Mouse (Mus musculus) MEL (cell line): Measurements from ENCODE around the gene Smg1. TPM values are rescaled to one million over a fixed set of nuclear protein-coding genes. Genes with fewer than 3 reads are reported as not detected.

Experiments
- DNase-seq: peaks from one replicate; pipeline ENCODE4 v3.0.0; 2011; ENCODE audit warnings: low read depth, low spot score
- H3K27ac ChIP-seq: 2 replicates; pipeline ENCODE4 v1.5.1; 2012; ENCODE audit warnings: low read depth, mild to moderate bottlenecking, control low read depth, low read length, moderate library complexity; ENCODE audit not compliant: control insufficient read depth
- H3K27me3 ChIP-seq, 2 experiments: fragments of 150-350 bp in 1 of 2; sonication (generic) in 1 of 2; 2 replicates each; pipeline ENCODE4 v1.6.1; 2012; ENCODE audit warnings: low read length in 2 of 2, mild to moderate bottlenecking in 2 of 2, improper control_type of control experiment in 1 of 2, moderate library complexity in 1 of 2; ENCODE audit not compliant: insufficient read depth in 2 of 2, control insufficient read depth in 1 of 2
- H3K36me3 ChIP-seq, 2 experiments: 2 replicates each; pipeline ENCODE4 v1.6.1; 2012 to 2014; ENCODE audit warnings: low read length in 2 of 2, improper control_type of control experiment in 1 of 2, inconsistent platforms in 1 of 2, mild to moderate bottlenecking in 1 of 2; ENCODE audit not compliant: insufficient read depth in 2 of 2, control insufficient read depth in 1 of 2
- H3K4me1 ChIP-seq, 2 experiments: fragments of 150-350 bp in 1 of 2; sonication (generic) in 1 of 2; 2 replicates each; pipeline ENCODE4 v1.6.1; 2012; ENCODE audit warnings: low read length in 2 of 2, improper control_type of control experiment in 1 of 2, mild to moderate bottlenecking in 1 of 2; ENCODE audit not compliant: insufficient read depth in 2 of 2, control insufficient read depth in 1 of 2
- H3K4me3 ChIP-seq, 2 experiments: fragments of 150-350 bp in 1 of 2; sonication (generic) in 1 of 2; 2 replicates each; pipeline ENCODE4 v1.5.1; 2012; ENCODE audit warnings: low read depth in 2 of 2, low read length in 2 of 2, mild to moderate bottlenecking in 2 of 2, moderate library complexity in 2 of 2, control low read depth in 1 of 2, improper control_type of control experiment in 1 of 2; ENCODE audit not compliant: control insufficient read depth in 1 of 2, insufficient read depth in 1 of 2
- H3K79me2 ChIP-seq: 2 replicates; pipeline ENCODE4 v1.6.1; 2012; ENCODE audit warnings: mild to moderate bottlenecking, low read length, moderate library complexity; ENCODE audit not compliant: control insufficient read depth, poor library complexity, insufficient read depth
- H3K9ac ChIP-seq: 2 replicates; pipeline ENCODE4 v1.6.1; 2012; ENCODE audit warnings: low read depth, mild to moderate bottlenecking, control low read depth, low read length, moderate library complexity; ENCODE audit not compliant: control insufficient read depth, poor library complexity, severe bottlenecking
- H3K9me3 ChIP-seq: fragments of 150-350 bp; sonication (generic); replicated peaks from 2 replicates; pipeline ENCODE4 v1.6.1; 2012; ENCODE audit warnings: mild to moderate bottlenecking, low read length, improper control_type of control experiment, moderate library complexity; ENCODE audit not compliant: insufficient read depth
- CHD1 ChIP-seq: IDR thresholded peaks from 2 replicates; pipeline ENCODE4 v1.6.1; 2012; ENCODE audit warnings: low read depth, mild to moderate bottlenecking, inconsistent platforms, low read length, improper control_type of control experiment
- CTCF ChIP-seq, 3 experiments: IDR thresholded peaks in 2 of 3; conservative IDR thresholded peaks in 1 of 3; 2 replicates each; pipeline ENCODE4 v1.5.1; 2011 to 2012; ENCODE audit warnings: low read length in 3 of 3, low read depth in 2 of 3, mild to moderate bottlenecking in 2 of 3, improper control_type of control experiment in 1 of 3, inconsistent platforms in 1 of 3, mixed read lengths in 1 of 3, moderate library complexity in 1 of 3; ENCODE audit not compliant: control insufficient read depth in 1 of 3, insufficient read depth in 1 of 3, poor library complexity in 1 of 3, severe bottlenecking in 1 of 3
- EP300 ChIP-seq, 2 experiments: IDR thresholded peaks; 2 replicates each; pipeline ENCODE4 v1.6.1; 2011; ENCODE audit warnings: improper control_type of control experiment in 2 of 2, low read length in 2 of 2, low read depth in 1 of 2, mild to moderate bottlenecking in 1 of 2
- ETS1 ChIP-seq: IDR thresholded peaks from 2 replicates; pipeline ENCODE4 v1.6.1; 2012; ENCODE audit warnings: low read depth, mild to moderate bottlenecking, inconsistent platforms, low read length, improper control_type of control experiment, moderate library complexity
- GABPA ChIP-seq: IDR thresholded peaks from 2 replicates; pipeline ENCODE4 v1.6.1; 2012; ENCODE audit warnings: low read depth, mild to moderate bottlenecking, inconsistent platforms, low read length, improper control_type of control experiment, moderate library complexity
- HCFC1 ChIP-seq: IDR thresholded peaks from 2 replicates; pipeline ENCODE4 v1.6.1; 2012; ENCODE audit warnings: low read depth, mild to moderate bottlenecking, inconsistent platforms, low read length, improper control_type of control experiment, moderate library complexity
- JUND ChIP-seq: IDR thresholded peaks from 2 replicates; pipeline ENCODE4 v1.6.1; 2011; ENCODE audit warnings: low read depth, mild to moderate bottlenecking, improper control_type of control experiment, low read length
- MAFK ChIP-seq: IDR thresholded peaks from 2 replicates; pipeline ENCODE4 v1.6.1; 2011; ENCODE audit warnings: low read depth, mild to moderate bottlenecking, low read length, improper control_type of control experiment, borderline replicate concordance
- MAX ChIP-seq: IDR thresholded peaks from 2 replicates; pipeline ENCODE4 v1.6.1; 2011; ENCODE audit warnings: low read length, improper control_type of control experiment
- MAZ ChIP-seq: IDR thresholded peaks from 2 replicates; pipeline ENCODE4 v1.6.1; 2012; ENCODE audit warnings: low read depth, mild to moderate bottlenecking, inconsistent platforms, low read length, improper control_type of control experiment
- MEF2A ChIP-seq: IDR thresholded peaks from 2 replicates; pipeline ENCODE4 v1.6.1; 2014; ENCODE audit warnings: low read depth, mild to moderate bottlenecking, inconsistent platforms, low read length, improper control_type of control experiment; ENCODE audit not compliant: poor library complexity, insufficient replicate concordance, severe bottlenecking; ENCODE audit errors: extremely low read depth
- MYB ChIP-seq: IDR thresholded peaks from 2 replicates; pipeline ENCODE4 v1.6.1; 2011; ENCODE audit warnings: mild to moderate bottlenecking, low read depth, low read length, improper control_type of control experiment
- POLR2AphosphoS2 ChIP-seq: IDR thresholded peaks from 2 replicates; pipeline ENCODE4 v1.6.1; 2011; ENCODE audit warnings: low read length, improper control_type of control experiment
- POLR2AphosphoS5 ChIP-seq: IDR thresholded peaks from 2 replicates; pipeline ENCODE4 v1.6.1; 2012; ENCODE audit warnings: low read depth, borderline replicate concordance, mild to moderate bottlenecking, inconsistent platforms, low read length, moderate library complexity, mixed read lengths
- RCOR1 ChIP-seq: IDR thresholded peaks from 2 replicates; pipeline ENCODE4 v1.6.1; 2012; ENCODE audit warnings: low read depth, mild to moderate bottlenecking, inconsistent platforms, low read length, improper control_type of control experiment
- SMC3 ChIP-seq: IDR thresholded peaks from 2 replicates; pipeline ENCODE4 v1.6.1; 2011; ENCODE audit warnings: low read depth, low read length, improper control_type of control experiment
- TAL1 ChIP-seq: IDR thresholded peaks from 2 replicates; pipeline ENCODE4 v1.6.1; 2012; ENCODE audit warnings: mild to moderate bottlenecking, inconsistent platforms, low read length, moderate library complexity, mixed read lengths
- TCF12 ChIP-seq: IDR thresholded peaks from 2 replicates; pipeline ENCODE4 v1.6.1; 2014; ENCODE audit warnings: low read depth, mild to moderate bottlenecking, inconsistent platforms, low read length, improper control_type of control experiment, moderate library complexity
- ZC3H11A ChIP-seq: IDR thresholded peaks from 2 replicates; pipeline ENCODE4 v1.6.1; 2012; ENCODE audit warnings: low read depth, mild to moderate bottlenecking, inconsistent platforms, low read length, improper control_type of control experiment
- ZKSCAN1 ChIP-seq: IDR thresholded peaks from 2 replicates; pipeline ENCODE4 v1.6.1; 2012; ENCODE audit warnings: low read depth, mild to moderate bottlenecking, inconsistent platforms, low read length, improper control_type of control experiment, moderate library complexity
- ZNF384 ChIP-seq: IDR thresholded peaks from 2 replicates; pipeline ENCODE4 v1.6.1; 2012; ENCODE audit warnings: low read depth, mild to moderate bottlenecking, inconsistent platforms, low read length, improper control_type of control experiment
- polyA plus RNA-seq, 2 experiments: library from polyadenylated mRNA; stranded (reverse) in 1 of 2; unstranded in 1 of 2; fragments of >175 nt in 1 of 2; fragments of >200 nt in 1 of 2; gene quantifications; 2 replicates each; pipeline versions ENCODE4 v1.2.1 to v1.2.4; 2012; ENCODE audit warnings: low replicate concordance in 2 of 2, low read depth in 1 of 2; ENCODE audit not compliant: insufficient read length in 2 of 2, insufficient read depth in 1 of 2, missing spikeins in 1 of 2
- total RNA-seq: library from RNA; depleted of rRNA; stranded (reverse); fragments of 300-350 nt; gene quantifications from 2 replicates; pipeline ENCODE4 v1.2.3, GENCODE M21; 2012

Smg1 gene
- total and polyA plus RNA-seq, 3 experiments, result 24.2 to 49.6 (median 32.6) TPM

DNA sequence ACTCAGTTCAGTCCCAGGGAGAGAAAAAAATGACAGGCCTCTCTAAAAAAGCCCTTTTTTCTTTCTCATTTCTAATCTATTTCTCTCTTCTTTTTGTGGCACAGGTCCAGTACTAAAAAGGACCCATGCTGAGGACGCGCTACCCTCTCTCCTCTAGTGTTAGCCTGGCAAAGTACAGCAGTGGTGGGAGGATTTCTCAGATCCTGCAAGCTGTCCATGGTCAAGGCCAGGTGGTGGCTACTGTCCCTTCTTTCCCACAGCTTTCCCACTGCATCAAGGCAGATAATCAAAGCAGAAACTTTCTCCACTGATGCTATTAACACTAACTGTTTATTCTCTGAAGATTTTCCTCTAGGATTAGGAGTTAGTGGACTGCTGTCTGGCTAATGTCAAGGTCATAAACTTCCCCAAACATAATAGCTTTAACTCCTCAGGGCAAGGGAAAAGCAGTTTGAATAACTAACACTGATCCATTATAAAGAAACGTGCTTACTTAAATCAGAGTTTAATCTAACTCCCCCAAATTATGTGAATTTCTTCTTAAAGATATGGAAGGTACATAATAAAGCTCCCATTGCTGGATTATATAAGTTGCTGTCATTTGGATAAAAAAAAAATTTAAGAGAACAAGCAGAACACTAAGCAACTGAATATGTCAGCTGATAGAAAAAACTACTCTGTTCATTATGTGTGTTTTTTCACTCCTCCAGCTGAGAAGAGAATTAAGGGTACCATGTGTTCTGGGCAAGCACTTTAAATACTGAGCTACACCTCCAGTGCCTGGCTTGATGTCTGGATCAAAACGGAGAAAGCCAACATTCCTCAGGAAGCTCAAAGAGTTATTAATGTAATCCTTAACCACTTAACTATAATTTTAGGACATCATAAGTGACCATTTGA is 119.7 kb downstream of the Smg1 start (continued):
- TF ChIP-seq MEF2A, result no peak
- 0 out of 2 replicates have a peak, but pooled peaks have one; percentile 11 for TF ChIP-seq ETS1
- no peak for TF ChIP-seq ZNF384

DNA sequence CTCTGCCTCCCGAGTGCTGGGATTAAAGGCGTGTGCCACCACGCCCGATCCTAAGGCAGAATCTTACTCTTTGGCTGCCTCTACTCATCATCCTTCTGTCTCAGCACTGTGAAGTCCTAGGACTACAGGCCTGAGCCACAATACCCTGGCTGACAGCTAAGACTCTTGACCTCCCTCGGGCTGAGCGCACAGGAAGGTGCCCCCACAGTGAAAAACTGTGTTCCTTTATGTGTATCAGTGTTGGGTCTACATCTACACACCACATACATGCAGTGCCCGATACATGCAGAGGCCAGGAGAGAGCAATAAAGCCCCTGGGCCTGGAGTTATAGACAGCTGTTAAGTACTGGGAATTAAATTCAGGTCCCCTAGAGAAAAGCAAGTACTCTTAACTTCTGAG is 121.2 kb downstream of the Smg1 start:
- Histone ChIP-seq H3K4me3 (no peak overlapping the region), H3K27me3 (no peaks in the 10 kb centered on the region), H3K36me3 (peaks cover 10 to 52% of the 10 kb centered on the region in 2 experiments; a peak in 3 of 4 replicates), H3K9ac (no peak overlapping the region), H3K27ac (no peak overlapping the region), H3K4me1 (peaks cover 13 to 28% of the 10 kb centered on the region in 2 experiments), H3K79me2 (peaks cover 10% of the 10 kb centered on the region), H3K9me3 (no peaks in the 10 kb centered on the region)
- DNase-seq, result no peak
- TF ChIP-seq SMC3 (no peak), ETS1 (no peak), MAZ (no peak), TAL1 (no peak), EP300 (IDR thresholded peaks at IDR 0.05; ENCODE audit: low read depth in 1 of 2, low read length in 2 of 2) (no peak), RCOR1 (no peak), HCFC1 (no peak), JUND (no peak), CTCF (IDR thresholded peaks at IDR 0.05 in 2 of 3, conservative IDR thresholded peaks at IDR 0.05 in 1 of 3; ENCODE audit: control insufficient read depth in 1 of 3, insufficient read depth in 1 of 3, low read depth in 2 of 3, low read length in 3 of 3, poor library complexity in 1 of 3, severe bottlenecking in 1 of 3) (no peak), ZKSCAN1 (no peak), GABPA (no peak), ZC3H11A (no peak), POLR2AphosphoS2 (no peak), CHD1 (no peak)

DNA sequence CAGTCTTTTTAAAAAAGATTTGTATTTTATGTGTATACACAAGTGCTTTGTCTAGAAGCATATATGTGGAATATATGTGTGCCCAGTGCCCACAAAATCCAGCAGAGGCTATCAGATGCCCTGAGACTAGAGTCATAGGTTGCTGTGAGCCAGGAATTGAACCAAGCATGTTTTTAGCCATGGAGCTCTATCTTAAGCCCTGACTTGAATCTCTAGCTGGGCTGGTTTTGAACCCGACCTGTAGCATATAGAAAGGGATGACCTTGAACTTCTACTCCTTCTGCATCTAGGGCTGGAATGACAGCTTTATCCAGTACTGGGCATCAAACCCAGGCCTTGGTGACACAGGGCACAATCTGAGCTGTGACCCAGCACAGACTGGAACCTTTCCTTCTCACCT is 122.8 kb downstream of the Smg1 start:
- Histone ChIP-seq H3K4me3 (no peak overlapping the region), H3K79me2 (peaks cover 8% of the 10 kb centered on the region), H3K27me3 (no peaks in the 10 kb centered on the region)
- TF ChIP-seq POLR2AphosphoS2 (no peak), ZC3H11A (no peak), MAX (no peak), TCF12 (no peak), POLR2AphosphoS5 (no peak), TAL1 (no peak), ZKSCAN1 (no peak), MAFK (no peak), CHD1 (no peak), MYB (no peak), EP300 (IDR thresholded peaks at IDR 0.05; ENCODE audit: low read depth in 1 of 2, low read length in 2 of 2) (no peak)
- TF ChIP-seq, all 39 proteins: peak for 0
- Histone ChIP-seq H3K36me3 (peaks cover 10 to 40% of the 10 kb centered on the region in 2 experiments; a peak in 3 of 4 replicates), H3K4me1 (peaks cover 15 to 26% of the 10 kb centered on the region in 2 experiments), H3K9ac (no peak overlapping the region), H3K9me3 (no peaks in the 10 kb centered on the region), H3K27ac (no peak overlapping the region)
- no peak for DNase-seq
